ENCODE assay signal across 12 mouse cellular contexts in the genomic region with DNA sequence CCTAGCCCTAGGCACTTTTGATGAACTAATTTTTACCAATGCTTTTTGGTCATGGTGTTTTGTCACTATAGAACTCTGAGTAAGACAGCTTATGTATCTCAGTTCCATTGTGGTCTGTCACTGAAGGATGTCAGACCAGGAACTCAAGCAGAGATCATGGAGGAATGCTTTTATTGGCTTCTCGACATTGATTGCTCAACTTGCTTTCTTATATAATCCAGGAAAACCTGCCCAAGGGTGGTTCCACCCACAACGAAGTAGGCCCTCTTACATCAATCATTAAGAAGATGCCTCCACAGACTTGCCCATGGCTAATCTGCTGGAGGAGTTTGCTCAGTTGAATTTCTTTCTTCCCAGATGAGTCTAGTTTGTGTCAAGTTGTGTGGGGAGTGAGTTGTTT.
"Had no signal": no experiment of that assay in that cellular context is flagged by ENCODE, and none has a peak within 500 bp of the region (broad histone marks: within the 10 kb centered on the region; RNA-seq: fewer than 3 reads in every experiment).

No protein-coding gene starts in this region.

- DNase-seq: retina, postnatal 1 day; right cerebral cortex, adult 18-20 months; right cerebral cortex, postnatal 14 days; right cerebral cortex, postnatal 25 days; right cerebral cortex, postnatal 4 days; spleen, adult 18-20 months; thymus, adult 18-20 months; thymus, adult 2 months; thymus, postnatal 14 days; thymus, postnatal 25 days; thymus, postnatal 36 days; thymus, postnatal 4 days had no signal
